Mouse (Mus musculus) hindbrain, embryonic 12.5 days (tissue): ENCODE results near the gene Hba-x. TPM values are rescaled to one million over a fixed set of nuclear protein-coding genes. Genes with fewer than 3 reads are reported as not detected.
"Not testable (repeated sequence)": the region's sequence is repeated elsewhere in the genome, so short reads cannot be mapped to it uniquely, and the experiment has no call there.

Experiments
- ATAC-seq: fragments of 200-750 bp; cut with Nextera tagmentation; 2 replicates; pipeline ENCODE4 v1.8.0; 2017; ENCODE audit warnings: moderate TSS enrichment; ENCODE audit not compliant: low FRiP score
- H3K27ac ChIP-seq: fragments of 300-500 bp; sonication (generic); 2 replicates; pipeline ENCODE4 v1.5.1; 2016; ENCODE audit warnings: mild to moderate bottlenecking
- H3K27me3 ChIP-seq: fragments of 300-500 bp; sonication (generic); 2 replicates; pipeline ENCODE4 v1.6.1; 2016; ENCODE audit warnings: mild to moderate bottlenecking
- H3K36me3 ChIP-seq: fragments of 300-500 bp; sonication (generic); 2 replicates; pipeline ENCODE4 v1.6.1; 2016; ENCODE audit warnings: mild to moderate bottlenecking
- H3K4me1 ChIP-seq: fragments of 300-500 bp; sonication (generic); 2 replicates; pipeline ENCODE4 v1.6.1; 2016
- H3K4me2 ChIP-seq: fragments of 300-500 bp; sonication (generic); replicated peaks from 2 replicates; pipeline ENCODE4 v1.6.1; 2016; ENCODE audit warnings: mild to moderate bottlenecking
- H3K4me3 ChIP-seq: fragments of 300-500 bp; sonication (generic); 2 replicates; pipeline ENCODE4 v1.5.1; 2016; ENCODE audit warnings: mild to moderate bottlenecking
- H3K9ac ChIP-seq: fragments of 300-500 bp; sonication (generic); 2 replicates; pipeline ENCODE4 v1.6.1; 2016; ENCODE audit warnings: mild to moderate bottlenecking, moderate library complexity
- H3K9me3 ChIP-seq: fragments of 300-500 bp; sonication (generic); replicated peaks from 2 replicates; pipeline ENCODE4 v1.6.1; 2016; ENCODE audit warnings: mild to moderate bottlenecking
- WGBS: fragments of 180-500 bp; shearing (Covaris S2); methylation state at CpG from one replicate; pipeline ENCODE4 v1.1.7; 2016; 5-methylcytosine and 5-hydroxymethylcytosine counted together
- polyA plus RNA-seq: library from polyadenylated mRNA; unstranded; fragments of >200 nt; fragmentation: Nextera tagmentation; extraction: Ambion mirVana; gene quantifications from 2 replicates; pipeline ENCODE4 v1.2.1, GENCODE M21; 2016

The Hba-x gene
- polyA plus RNA-seq, 1 experiment from 2014 or later = 2,073 TPM

GRCm38 (mm10) chr11:32278458-32278957, 2.3 kb downstream of the Hba-x start:
- Histone ChIP-seq H3K27me3 (peaks cover 22% of the 10 kb centered on the region; the same call in 1 of the 2 replicates), H3K36me3 (no peaks in the 10 kb centered on the region), H3K27ac (no peak overlapping the region), H3K4me1 (no peaks in the 10 kb centered on the region), H3K9me3 (no peaks in the 10 kb centered on the region), H3K9ac (no peak overlapping the region), H3K4me2 (no peak overlapping the region), H3K4me3 (no peak overlapping the region)
- WGBS = 82% methylated on average over 12 of the region's 12 CpGs
- no peak for ATAC-seq

DNA sequence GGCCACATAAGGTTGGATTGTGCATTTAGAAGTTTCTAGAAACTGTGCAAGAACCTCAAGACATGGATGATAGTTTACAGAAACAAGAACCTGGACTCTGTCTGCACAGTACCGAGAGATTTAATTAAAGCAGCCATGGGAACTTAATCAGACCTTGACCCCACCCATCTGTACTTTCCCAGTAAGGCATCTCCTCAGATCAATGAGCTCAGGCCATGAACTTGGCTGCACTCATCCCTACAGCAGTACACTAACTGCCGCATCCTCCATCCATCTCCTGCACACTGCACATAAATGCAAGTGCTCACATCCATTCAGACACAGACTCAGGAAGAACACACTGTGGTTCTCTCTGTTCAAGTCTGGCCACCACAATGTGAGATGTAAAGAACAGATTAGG, 4.4 kb downstream of the Hba-x start:
- Histone ChIP-seq H3K36me3 (no peaks in the 10 kb centered on the region), H3K9me3 (no peaks in the 10 kb centered on the region), H3K27ac (no peak overlapping the region), H3K4me1 (no peaks in the 10 kb centered on the region), H3K27me3 (peaks cover 22% of the 10 kb centered on the region; the same call in 1 of the 2 replicates), H3K4me2 (no peak overlapping the region), H3K4me3 (no peak overlapping the region), H3K9ac (no peak overlapping the region)
- 75% methylated on average over 2 of the region's 2 CpGs for WGBS
- ATAC-seq = no peak

DNA sequence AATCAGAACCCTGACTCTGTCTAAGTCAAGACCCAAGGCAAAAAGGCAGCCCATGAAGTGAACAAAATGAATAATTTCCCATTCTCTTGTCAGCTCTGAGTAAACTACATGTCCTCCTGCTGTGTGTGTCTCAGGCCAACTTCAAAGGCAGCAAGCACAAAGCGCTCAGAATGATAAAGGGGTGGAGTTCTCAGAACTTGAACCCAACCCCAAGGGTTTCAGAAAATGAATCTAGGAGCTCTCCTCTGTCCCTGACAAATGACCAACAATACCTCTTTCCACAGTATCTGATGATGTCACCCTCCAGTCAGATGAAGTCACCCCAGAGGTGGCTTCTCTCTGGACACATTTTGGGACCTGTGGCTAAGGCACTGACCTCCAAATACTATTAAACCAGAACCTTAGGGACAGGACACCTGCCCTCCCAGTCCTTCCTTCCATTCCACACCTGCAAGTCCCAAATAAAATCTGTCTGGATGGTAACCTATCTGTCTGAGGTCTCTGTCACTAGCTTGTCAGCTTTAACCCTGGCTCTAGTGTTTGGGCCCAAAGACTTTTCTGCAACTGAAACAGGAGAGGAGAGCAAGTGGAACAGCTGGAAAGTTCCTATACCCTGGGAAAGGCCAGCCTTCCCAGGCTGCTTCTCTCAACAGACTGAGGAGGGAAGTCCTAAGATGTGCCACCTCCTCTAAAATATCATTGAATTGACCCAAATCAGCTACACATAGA, 5.4 kb downstream of the Hba-x start:
- H3K27ac ChIP-seq = no peak overlapping the region
- H3K4me3 ChIP-seq = no peak overlapping the region
- no peaks in the 10 kb centered on the region for H3K36me3 ChIP-seq
- H3K27me3 ChIP-seq = peaks cover 16% of the 10 kb centered on the region; the same call in 1 of the 2 replicates
- H3K4me2 ChIP-seq = no peak overlapping the region
- no peak for ATAC-seq
- H3K9me3 ChIP-seq = no peaks in the 10 kb centered on the region
- no peak overlapping the region for H3K9ac ChIP-seq
- H3K4me1 ChIP-seq = no peaks in the 10 kb centered on the region
- 63% methylated on average over 1 of the region's 1 CpGs for WGBS

- H3K9ac ChIP-seq, H3K4me3 ChIP-seq, ATAC-seq, H3K27ac ChIP-seq, H3K9me3 ChIP-seq, H3K4me2 ChIP-seq, H3K36me3 ChIP-seq, H3K4me1 ChIP-seq: not testable (repeated sequence)
- WGBS = 70% methylated on average over 1 of the region's 5 CpGs
- H3K27me3 ChIP-seq = peaks cover 13% of the 10 kb centered on the region; the same call in 1 of the 2 replicates
Measured at GRCm38 (mm10) chr11:32283091-32283777, 7.0 kb downstream of the Hba-x start, which contains the start of gene Hba-a1. Hba-a1 (plus strand) TSS chr11:32283511.

DNA sequence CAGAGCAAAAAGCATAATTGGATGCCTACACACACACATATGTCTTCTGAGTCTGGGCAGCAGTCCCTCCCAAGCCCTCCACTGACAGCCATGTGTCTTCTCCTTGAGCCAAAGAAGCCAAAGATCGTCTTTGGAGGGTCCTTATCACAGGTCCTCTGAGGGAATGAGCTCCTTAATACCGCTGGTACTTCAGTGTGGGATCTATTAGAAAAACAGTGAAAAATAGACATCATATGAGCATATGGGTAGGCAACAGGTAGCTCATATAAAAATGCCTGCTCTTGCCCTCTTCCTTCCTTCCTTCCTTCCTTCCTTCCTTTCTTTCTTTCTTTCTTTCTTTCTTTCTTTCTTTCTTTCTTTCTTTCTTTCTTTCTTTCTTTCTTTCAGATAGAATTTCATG, 8.4 kb downstream of the Hba-x start:
- 77% methylated on average over 2 of the region's 2 CpGs for WGBS
- not testable (repeated sequence) for H3K4me1 ChIP-seq, H3K9me3 ChIP-seq, H3K27me3 ChIP-seq, H3K4me3 ChIP-seq, H3K4me2 ChIP-seq, H3K27ac ChIP-seq, H3K36me3 ChIP-seq, ATAC-seq, H3K9ac ChIP-seq

DNA sequence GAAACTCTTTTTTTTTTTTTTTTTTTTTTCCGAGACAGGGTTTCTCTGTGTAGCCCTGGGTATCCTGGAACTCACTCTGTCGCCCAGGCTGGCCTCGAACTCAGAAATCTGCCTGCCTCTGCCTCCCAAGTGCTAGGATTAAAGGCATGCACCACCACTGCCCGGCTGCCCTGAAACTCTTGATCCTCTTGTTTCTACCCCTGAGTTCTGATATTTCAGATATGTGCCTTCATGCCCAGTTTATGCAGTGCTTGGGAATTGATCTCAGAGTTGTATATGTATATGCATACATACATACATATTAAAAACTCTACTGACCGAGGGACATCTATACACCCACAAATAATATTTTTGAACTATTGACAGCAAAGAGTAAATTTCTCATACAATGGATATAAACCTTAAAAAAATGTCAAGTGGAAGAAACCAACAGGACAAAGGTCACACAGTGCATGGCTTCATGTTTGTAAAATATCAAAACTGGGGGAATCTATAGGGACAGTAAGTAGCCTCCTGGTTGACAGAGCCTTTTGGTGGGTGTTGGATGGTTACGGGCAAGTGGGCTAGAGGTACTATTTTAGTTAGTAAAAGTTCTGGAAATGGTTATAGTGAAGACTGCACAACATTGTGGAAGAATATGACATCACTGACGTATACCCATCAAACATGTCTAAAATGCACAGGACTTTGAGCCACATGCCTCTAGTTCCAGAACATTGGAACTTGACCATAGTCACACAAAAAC, 9.0 kb downstream of the Hba-x start:
- H3K4me3 ChIP-seq = no peak overlapping the region
- H3K9me3 ChIP-seq = no peaks in the 10 kb centered on the region
- 82% methylated on average over 7 of the region's 7 CpGs for WGBS
- no peak for ATAC-seq
- H3K27ac ChIP-seq = no peak overlapping the region
- H3K4me2 ChIP-seq = no peak overlapping the region
- H3K27me3 ChIP-seq = peaks cover 8% of the 10 kb centered on the region; the same call in 1 of the 2 replicates
- H3K36me3 ChIP-seq = no peaks in the 10 kb centered on the region
- H3K4me1 ChIP-seq = no peaks in the 10 kb centered on the region
- no peak overlapping the region for H3K9ac ChIP-seq

- H3K27me3 ChIP-seq, H3K4me2 ChIP-seq, ATAC-seq, H3K36me3 ChIP-seq, H3K4me3 ChIP-seq, H3K9me3 ChIP-seq, H3K27ac ChIP-seq, H3K9ac ChIP-seq, H3K4me1 ChIP-seq: not testable (repeated sequence)
Measured at GRCm38 (mm10) chr11:32285887-32286286, 9.7 kb downstream of the Hba-x start.

GRCm38 (mm10) chr11:32286695-32287492, 10.7 kb downstream of the Hba-x start, which contains the start of gene Hbq1b:
Hbq1b (plus strand) TSS chr11:32286965.
- H3K36me3 ChIP-seq, H3K9me3 ChIP-seq, H3K27me3 ChIP-seq, H3K27ac ChIP-seq, H3K4me1 ChIP-seq: not testable (repeated sequence)
- WGBS = 21% methylated on average over 31 of the region's 33 CpGs
- H3K4me3 ChIP-seq = peak within 1 kb of the TSS; percentile 26
- peak; percentile 67 for ATAC-seq
- H3K4me2 ChIP-seq = peak within 1 kb of the TSS; percentile 48
- H3K9ac ChIP-seq = 0 out of 2 replicates have a peak within 1 kb of the TSS, but pooled peaks have one; percentile 33

GRCm38 (mm10) chr11:32287493-32287825, 11.3 kb downstream of the Hba-x start:
- H3K27ac ChIP-seq = no peak overlapping the region
- H3K4me1 ChIP-seq = no peaks in the 10 kb centered on the region
- H3K27me3 ChIP-seq = peaks cover 8% of the 10 kb centered on the region; the same call in 1 of the 2 replicates
- ATAC-seq = no peak
- no peaks in the 10 kb centered on the region for H3K36me3 ChIP-seq
- no peak overlapping the region for H3K4me3 ChIP-seq
- H3K4me2 ChIP-seq = 0 out of 2 replicates have a peak overlapping the region, but pooled peaks have one; percentile 48
- H3K9me3 ChIP-seq = no peaks in the 10 kb centered on the region
- no peak overlapping the region for H3K9ac ChIP-seq
- WGBS = 72% methylated on average over 9 of the region's 9 CpGs

- not testable (repeated sequence) for H3K4me3 ChIP-seq, H3K9ac ChIP-seq, H3K27me3 ChIP-seq, H3K36me3 ChIP-seq, H3K27ac ChIP-seq, H3K4me2 ChIP-seq, H3K4me1 ChIP-seq, ATAC-seq, H3K9me3 ChIP-seq
- WGBS = 86% methylated on average over 4 of the region's 4 CpGs
Measured at GRCm38 (mm10) chr11:32292819-32293218, 16.6 kb downstream of the Hba-x start.

DNA sequence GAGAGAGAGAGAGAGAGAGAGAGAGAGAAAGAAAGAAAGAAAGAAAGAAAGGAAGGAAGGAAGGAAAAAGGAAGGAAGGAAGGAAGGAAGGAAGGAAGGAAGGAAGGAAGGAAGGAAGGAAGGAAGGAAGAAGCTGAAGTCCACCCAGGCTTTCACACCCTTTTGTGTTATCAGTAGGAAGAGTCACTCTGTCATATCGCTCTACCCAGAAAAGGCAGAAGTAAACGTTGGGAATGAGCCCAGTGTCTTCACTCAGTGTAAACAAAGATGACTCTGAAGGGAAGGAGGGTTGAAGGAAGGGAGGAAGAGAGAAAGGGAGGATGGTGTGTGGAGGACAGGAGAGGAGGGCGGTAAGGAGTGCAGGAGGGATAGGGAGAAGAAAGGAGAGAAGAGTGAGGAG, 17.3 kb downstream of the Hba-x start:
- H3K36me3 ChIP-seq, ATAC-seq, H3K4me2 ChIP-seq, H3K27me3 ChIP-seq, H3K4me1 ChIP-seq, H3K9ac ChIP-seq, H3K9me3 ChIP-seq, H3K4me3 ChIP-seq, H3K27ac ChIP-seq: not testable (repeated sequence)
- 78% methylated on average over 3 of the region's 3 CpGs for WGBS

DNA sequence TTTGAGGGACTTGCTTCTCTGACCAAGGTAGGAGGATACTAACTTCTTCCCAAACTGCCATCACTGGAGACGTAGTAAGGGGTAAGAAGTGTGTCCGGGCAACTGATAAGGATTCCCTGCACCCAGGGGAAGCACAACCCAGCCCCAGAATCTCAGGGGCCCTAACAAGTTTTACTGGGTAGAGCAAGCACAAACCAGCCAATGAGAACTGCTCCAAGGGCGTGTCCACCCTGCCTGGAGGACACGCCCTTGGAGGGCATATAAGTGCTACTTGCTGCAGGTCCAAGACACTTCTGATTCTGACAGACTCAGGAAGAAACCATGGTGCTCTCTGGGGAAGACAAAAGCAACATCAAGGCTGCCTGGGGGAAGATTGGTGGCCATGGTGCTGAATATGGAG, 20.0 kb downstream of the Hba-x start, which contains the start of gene Hba-a2:
TSS of gene Hba-a2 (plus strand) at position 287 of the 400 bp plus-strand sequence.
- H3K27me3 ChIP-seq, ATAC-seq, H3K4me2 ChIP-seq, H3K9me3 ChIP-seq, H3K9ac ChIP-seq, H3K4me3 ChIP-seq, H3K4me1 ChIP-seq, H3K36me3 ChIP-seq, H3K27ac ChIP-seq: not testable (repeated sequence)
- no CpG with 5 or more reads among the region's 4 CpGs for WGBS
